Mouse (Mus musculus) olfactory bulb, adult 2 months (tissue): ENCODE measurements at regions not wholly inside any gene's neighbourhood (a gene's known extent, or its start where the extent isn't known, plus 50 kb on each side); places are given as distances from the start of the nearest gene placed in this dataset.

Experiments used
- CTCF ChIP-seq: fragments of 200-500 bp; IDR thresholded peaks from 2 replicates; pipeline ENCODE4 v1.5.1; 2012; ENCODE audit warnings: low read depth, mild to moderate bottlenecking, low read length, moderate library complexity; ENCODE audit not compliant: insufficient read depth
- POLR2A ChIP-seq: fragments of 200-500 bp; IDR thresholded peaks from 2 replicates; pipeline ENCODE4 v1.6.1; 2012; ENCODE audit warnings: mild to moderate bottlenecking, low read depth, low read length, moderate library complexity; ENCODE audit not compliant: insufficient read depth

DNA sequence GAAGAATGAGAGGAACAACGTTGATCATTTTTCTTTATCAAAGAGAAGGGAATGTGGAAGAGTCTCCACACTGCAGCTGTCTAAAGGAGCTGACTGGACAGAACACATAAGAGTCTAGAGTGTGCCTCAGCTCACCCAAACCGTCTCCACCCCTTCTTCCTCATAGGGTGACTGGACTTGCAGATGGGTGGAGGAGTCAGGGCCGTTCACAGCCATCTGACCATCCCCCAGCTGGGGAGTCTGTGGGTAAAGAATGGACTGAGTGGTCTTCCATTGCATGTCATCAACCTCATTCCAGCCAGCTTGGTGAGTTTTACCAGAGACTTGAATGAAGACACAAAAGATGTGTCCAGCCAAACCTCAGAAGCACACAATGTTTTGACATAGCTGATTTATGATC lies 156.1 kb upstream of the Syt13 start:
- TF ChIP-seq POLR2A (no peak), CTCF (no peak)
